Mouse (Mus musculus) G1E (cell line): ENCODE results near the gene Fancf. TPM values are rescaled to one million over a fixed set of nuclear protein-coding genes. Genes with fewer than 3 reads are reported as not detected.

ENCODE experiments used
- ATAC-seq: 2 replicates; pipeline ENCODE4 v1.8.0; 2016; ENCODE audit warnings: mild to moderate bottlenecking; ENCODE audit not compliant: insufficient number of reproducible peaks, poor library complexity, low FRiP score, severe bottlenecking; ENCODE audit errors: extremely low read depth
- DNase-seq: peaks from one replicate; pipeline ENCODE4 v3.0.0; 2012; ENCODE audit warnings: low spot score
- H3K27me3 ChIP-seq: 2 replicates; pipeline ENCODE4 v1.6.1; 2012; ENCODE audit warnings: mild to moderate bottlenecking, low read length, inconsistent platforms; ENCODE audit not compliant: insufficient read depth
- H3K36me3 ChIP-seq: replicated peaks from 2 replicates; pipeline ENCODE3; 2012; ENCODE audit warnings: mild to moderate bottlenecking, inconsistent platforms
- H3K4me1 ChIP-seq: 2 replicates; pipeline ENCODE4 v1.6.1; 2012; ENCODE audit warnings: low read depth, low read length, inconsistent platforms, mixed read lengths; ENCODE audit not compliant: insufficient read depth
- H3K4me3 ChIP-seq: 2 replicates; pipeline ENCODE4 v1.5.1; 2012; ENCODE audit warnings: low read depth, mild to moderate bottlenecking, inconsistent platforms, low read length, moderate library complexity, mixed read lengths
- H3K9me3 ChIP-seq: replicated peaks from 2 replicates; pipeline ENCODE4 v1.6.1; 2012; ENCODE audit warnings: inconsistent platforms
- CTCF ChIP-seq: IDR thresholded peaks from 2 replicates; pipeline ENCODE4 v1.5.1; 2012; ENCODE audit warnings: low read depth, low read length, inconsistent platforms, mixed read lengths
- GATA1 ChIP-seq: IDR thresholded peaks from 2 replicates; pipeline ENCODE4 v1.6.1; 2012; ENCODE audit warnings: borderline replicate concordance, low read length, inconsistent platforms, mixed read lengths
- GATA2 ChIP-seq: IDR thresholded peaks from 2 replicates; pipeline ENCODE4 v1.6.1; 2012; ENCODE audit warnings: low read depth, low read length, inconsistent platforms, borderline replicate concordance
- POLR2AphosphoS5 ChIP-seq: IDR thresholded peaks from 2 replicates; pipeline ENCODE4 v1.6.1; 2012; ENCODE audit warnings: low read depth, low read length, inconsistent platforms; ENCODE audit not compliant: insufficient replicate concordance
- TAL1 ChIP-seq: conservative IDR thresholded peaks from 2 replicates; pipeline ENCODE4 v1.6.1; 2012; ENCODE audit warnings: low read depth, low read length, inconsistent platforms, mixed read lengths
- polyA plus RNA-seq: library from polyadenylated mRNA; stranded (reverse); fragments of >175 nt; gene quantifications from 2 replicates; pipeline ENCODE4 v1.2.3, GENCODE M21; 2012
- total RNA-seq, 2 experiments: library from RNA; stranded (forward) in 1 of 2; stranded (reverse) in 1 of 2; fragments of 200-1000 nt in 1 of 2; fragments of >200 nt in 1 of 2; fragmentation: Nextera tagmentation in 1 of 2; gene quantifications; 2 replicates each; pipeline ENCODE4 v1.2.3; 2014 to 2017

Gene Fancf
- total and polyA plus RNA-seq, 3 experiments, result 12.6 to 20.4 (median 18.3) TPM

DNA sequence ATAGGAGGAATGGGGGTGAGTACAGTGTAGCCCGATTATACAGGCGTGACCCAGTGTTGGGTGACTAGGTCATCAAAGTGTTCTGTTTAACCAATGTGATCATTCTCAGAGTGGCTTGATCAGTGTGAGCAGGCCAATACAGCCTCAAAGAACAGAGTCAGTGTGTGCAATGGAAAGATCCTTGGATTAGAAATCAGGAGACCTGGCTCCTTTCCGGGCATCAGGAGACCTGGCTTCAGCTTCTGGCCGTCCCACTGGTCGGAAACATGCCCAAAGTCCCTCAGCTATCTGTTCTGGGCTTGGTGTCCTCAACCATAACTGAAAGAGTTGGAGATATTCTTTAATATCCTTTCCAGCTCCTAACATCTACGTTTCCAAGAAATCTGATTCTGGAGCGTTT is 27.5 kb upstream of the Fancf start:
- no peak for ATAC-seq
- no peak overlapping the region for H3K4me3 ChIP-seq
- no peak for DNase-seq
- H3K4me1 ChIP-seq, result peaks cover 10% of the 10 kb centered on the region
- H3K9me3 ChIP-seq, result no peaks in the 10 kb centered on the region
- H3K27me3 ChIP-seq, result no peaks in the 10 kb centered on the region
- H3K36me3 ChIP-seq, result no peaks in the 10 kb centered on the region
- no peak for TF ChIP-seq GATA2
- no peak for TF ChIP-seq GATA1
- no peak for TF ChIP-seq CTCF
- no peak for TF ChIP-seq TAL1
- no peak for TF ChIP-seq POLR2AphosphoS5

DNA sequence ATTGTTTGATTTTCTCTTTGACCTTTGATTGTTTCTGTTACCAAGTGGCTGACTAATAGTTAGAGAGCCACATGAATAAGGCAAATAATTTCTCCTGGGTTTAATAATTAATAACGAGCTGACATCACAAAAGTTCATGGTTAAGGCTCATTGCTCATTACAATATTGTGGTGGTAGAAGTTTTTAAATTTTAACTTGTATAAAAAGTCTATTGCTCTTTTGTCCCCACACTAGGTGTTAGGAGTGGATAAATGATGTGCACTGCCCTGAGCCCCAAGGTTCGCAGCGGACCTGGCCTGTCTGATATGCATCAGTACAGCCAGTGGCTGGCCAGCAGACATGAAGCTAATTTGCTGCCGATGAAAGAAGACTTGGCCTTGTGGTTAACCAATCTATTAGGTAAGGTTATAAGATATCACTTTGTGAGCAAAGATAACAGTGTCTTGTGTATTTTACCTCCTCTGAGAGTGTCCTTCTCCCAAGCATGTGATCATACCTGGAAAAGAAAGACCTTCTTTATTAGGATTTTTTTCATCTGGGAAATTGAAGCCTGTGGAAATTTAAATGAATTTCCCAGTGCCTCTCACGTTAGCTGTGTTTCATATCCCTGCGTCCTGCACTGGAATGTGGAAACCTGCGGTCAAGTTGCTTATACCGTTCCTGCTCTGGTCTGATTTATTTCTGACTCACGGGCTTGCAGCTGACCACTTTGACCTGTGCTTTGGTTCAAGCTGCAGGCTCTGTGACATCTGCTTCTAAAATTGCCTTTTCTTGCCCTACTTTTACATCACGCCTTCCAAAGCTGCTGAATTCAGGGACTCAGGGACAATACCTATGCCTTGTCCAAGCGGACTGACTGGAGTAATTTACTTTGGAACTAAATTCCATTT is 25.9 kb upstream of the Fancf start:
- H3K9me3 ChIP-seq, result no peaks in the 10 kb centered on the region
- no peaks in the 10 kb centered on the region for H3K36me3 ChIP-seq
- no peak for TF ChIP-seq POLR2AphosphoS5
- no peak for TF ChIP-seq GATA2
- no peak for TF ChIP-seq CTCF
- no peak for TF ChIP-seq TAL1
- H3K27me3 ChIP-seq, result no peaks in the 10 kb centered on the region
- DNase-seq (no peak), ATAC-seq (peak; percentile 15; the same call in 1 of the 2 replicates)
- no peak overlapping the region for H3K4me3 ChIP-seq
- H3K4me1 ChIP-seq, result peaks cover 10% of the 10 kb centered on the region

DNA sequence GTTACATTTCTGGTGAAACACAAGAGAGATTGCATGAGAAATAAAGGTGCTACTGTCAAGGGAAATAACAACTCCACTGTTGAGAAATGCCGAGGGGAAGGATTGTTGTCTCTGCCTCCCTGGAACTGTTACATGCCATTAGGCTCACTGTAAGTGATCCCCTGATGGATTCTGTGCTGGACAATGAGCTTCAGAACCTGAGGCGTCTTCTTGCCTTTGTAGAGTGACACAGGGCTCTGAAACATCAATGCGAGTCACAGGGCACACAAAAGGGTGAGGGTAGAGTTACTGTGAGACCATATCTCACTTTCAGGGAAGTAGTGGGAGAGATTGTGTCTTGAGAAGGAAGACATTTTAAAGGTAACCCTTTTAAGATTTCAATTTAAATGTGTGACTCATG is 23.3 kb upstream of the Fancf start:
- TF ChIP-seq GATA1 (no peak), CTCF (no peak), POLR2AphosphoS5 (no peak), GATA2 (no peak), TAL1 (no peak)
- DNase-seq (no peak), ATAC-seq (no peak)
- no peaks in the 10 kb centered on the region for H3K9me3 ChIP-seq
- H3K4me3 ChIP-seq, result no peak overlapping the region
- H3K36me3 ChIP-seq, result peaks cover 1% of the 10 kb centered on the region
- H3K4me1 ChIP-seq, result peaks cover 10% of the 10 kb centered on the region
- no peaks in the 10 kb centered on the region; the same call in 1 of the 2 replicates for H3K27me3 ChIP-seq

DNA sequence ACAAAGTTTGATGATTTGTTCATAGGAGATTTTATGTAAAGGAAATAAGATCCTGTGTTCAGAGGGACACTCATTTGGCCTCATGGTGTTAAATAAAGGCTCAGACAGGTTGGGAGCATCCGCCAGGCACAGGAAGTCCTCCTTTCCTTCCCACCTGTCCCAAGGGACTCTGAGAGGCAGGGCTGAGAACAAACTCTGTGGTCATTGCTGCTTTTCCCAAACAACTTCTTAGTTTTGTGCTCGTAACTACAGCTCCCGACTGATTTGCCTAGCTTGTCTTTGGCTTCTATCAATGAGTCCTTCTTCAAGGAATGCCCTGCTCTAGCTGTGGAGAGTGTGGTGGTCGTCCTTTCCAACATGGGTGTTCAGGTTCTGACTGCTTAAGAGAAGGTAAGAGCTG is 18.1 kb upstream of the Fancf start:
- Histone ChIP-seq H3K9me3 (no peaks in the 10 kb centered on the region), H3K36me3 (peaks cover 8% of the 10 kb centered on the region), H3K4me3 (no peak overlapping the region), H3K27me3 (no peaks in the 10 kb centered on the region; the same call in 1 of the 2 replicates), H3K4me1 (no peaks in the 10 kb centered on the region)
- TF ChIP-seq GATA1 (no peak), POLR2AphosphoS5 (no peak), CTCF (no peak), TAL1 (no peak), GATA2 (no peak)
- DNase-seq, result no peak
- ATAC-seq, result no peak

DNA sequence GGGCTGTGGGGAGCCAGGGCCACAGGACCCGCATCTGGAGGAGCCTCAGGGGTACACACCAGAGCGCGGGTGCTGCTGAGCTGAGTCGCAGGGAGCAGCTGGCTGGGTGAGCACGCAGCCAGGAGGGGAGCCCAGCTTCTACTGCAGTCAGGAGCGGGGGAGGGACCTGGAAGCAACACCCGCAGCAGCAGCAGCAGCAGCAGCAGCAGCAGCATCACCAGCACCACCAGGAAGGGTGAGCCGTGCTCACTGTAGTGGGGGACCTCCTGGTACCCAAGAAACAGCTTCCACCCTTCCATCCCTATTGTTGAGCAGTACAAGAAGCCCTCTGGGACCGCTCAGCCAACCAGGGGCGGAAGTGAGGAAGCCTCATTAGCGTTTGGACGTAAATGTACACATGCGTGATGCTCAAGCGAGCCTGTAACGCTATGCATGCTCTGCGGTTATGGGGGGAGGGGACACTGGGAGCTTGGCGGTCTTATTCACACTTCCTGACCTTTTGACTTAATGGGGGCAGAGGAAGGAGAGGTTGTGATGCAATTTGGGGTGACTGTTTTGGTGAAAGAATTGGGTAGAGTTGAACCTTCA is 17.2 kb upstream of the Fancf start:
- Histone ChIP-seq H3K4me1 (no peaks in the 10 kb centered on the region), H3K4me3 (no peak overlapping the region), H3K36me3 (peaks cover 8% of the 10 kb centered on the region), H3K9me3 (no peaks in the 10 kb centered on the region), H3K27me3 (no peaks in the 10 kb centered on the region; the same call in 1 of the 2 replicates)
- no peak for DNase-seq
- TF ChIP-seq TAL1, result no peak
- TF ChIP-seq CTCF, result no peak
- TF ChIP-seq POLR2AphosphoS5, result no peak
- no peak for ATAC-seq

DNA sequence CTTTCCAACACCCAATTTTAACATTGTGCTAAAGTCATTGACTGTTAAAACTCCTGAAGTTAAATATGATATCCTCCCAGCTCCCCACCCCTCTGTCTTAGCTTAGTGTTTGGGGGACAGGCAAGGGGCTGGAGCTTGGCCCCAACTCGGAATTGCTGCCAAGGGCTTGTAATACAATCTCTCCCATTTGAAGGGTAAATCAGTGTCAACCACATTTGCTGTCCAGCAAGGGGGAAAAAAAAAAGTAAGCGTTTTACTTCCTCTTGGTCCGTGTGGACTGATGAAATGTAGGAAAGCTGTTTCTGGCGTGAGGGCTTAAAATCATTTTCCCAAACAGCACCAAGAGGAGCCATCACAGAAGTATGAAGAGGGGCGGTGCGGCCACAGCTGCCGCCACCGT is 16.7 kb upstream of the Fancf start:
- DNase-seq, result no peak

More for the DNA sequence above, 16.7 kb upstream of the Fancf start:
- no peak for ATAC-seq
- H3K9me3 ChIP-seq, result no peaks in the 10 kb centered on the region
- H3K27me3 ChIP-seq, result no peaks in the 10 kb centered on the region; the same call in 1 of the 2 replicates
- no peak overlapping the region for H3K4me3 ChIP-seq
- H3K36me3 ChIP-seq, result peaks cover 8% of the 10 kb centered on the region
- H3K4me1 ChIP-seq, result no peaks in the 10 kb centered on the region
- TF ChIP-seq CTCF, result no peak
- TF ChIP-seq GATA2, result no peak
- no peak for TF ChIP-seq GATA1
- no peak for TF ChIP-seq TAL1
- no peak for TF ChIP-seq POLR2AphosphoS5
